In the genomic region with DNA sequence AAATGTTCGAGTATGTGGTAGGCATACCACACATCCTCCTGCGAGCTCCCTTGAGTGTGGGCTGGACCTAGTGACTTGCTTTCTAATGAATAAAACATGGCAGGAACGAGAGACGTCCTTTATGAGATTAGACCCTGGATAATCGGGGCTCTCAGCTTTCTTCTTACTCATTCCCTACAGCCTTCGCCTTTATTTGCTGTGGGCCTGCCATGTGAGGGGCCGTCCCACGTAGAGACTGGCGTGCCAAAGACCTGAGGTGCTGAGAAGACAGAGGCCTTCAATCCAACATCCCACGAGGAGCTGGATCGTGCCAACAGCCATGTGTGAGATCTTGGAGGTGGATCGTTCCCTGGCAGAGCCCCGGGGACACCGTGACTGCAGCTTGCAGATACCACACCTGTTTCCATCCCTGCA, we compare ENCODE assay signal across 12 mouse cellular contexts. TPM values are rescaled to one million over a fixed set of nuclear protein-coding genes. Genes with fewer than 3 reads are reported as not detected.
DNase-seq lines count a peak whose midpoint lies in the region; ATAC-seq and TF ChIP-seq lines count a peak whose summit lies in the region.
"Had no signal": no experiment of that assay in that cellular context is flagged by ENCODE, and none has a peak within 500 bp of the region (broad histone marks: within the 10 kb centered on the region; RNA-seq: fewer than 3 reads in every experiment).

No protein-coding gene starts in this region.

- H3K9ac ChIP-seq in heart, embryonic 15.5 days: no peak overlapping the region
- H3K9ac ChIP-seq: hindbrain, embryonic 15.5 days; liver, embryonic 15.5 days had no signal

- DNase-seq in heart, postnatal 4 days: no peak
- DNase-seq in right cerebral cortex, postnatal 25 days: peak; percentile 63
- no peak for DNase-seq in right cerebral cortex, postnatal 10 days (ENCODE audit: low spot score in 2 of 2)
- DNase-seq in left cerebral cortex, adult 2 months (ENCODE audit: extremely low spot score in 1 of 2, low spot score in 2 of 2): peak; percentile 47 to 67
- DNase-seq in right cerebral cortex, postnatal 36 days (ENCODE audit: low spot score in 2 of 2): peak; percentile 73 to 78
- no peak for DNase-seq in adrenal gland, postnatal 36 days
- DNase-seq in spleen, adult 18-20 months: no peak
- DNase-seq: cerebellum, adult 11-12 months had no signal

- H3K4me2 ChIP-seq in heart, embryonic 15.5 days: no peak overlapping the region
- H3K4me2 ChIP-seq: hindbrain, embryonic 15.5 days; liver, embryonic 15.5 days had no signal

- H3K9me3 ChIP-seq in heart, embryonic 15.5 days (replicated peaks): no peaks in the 10 kb centered on the region
- H3K9me3 ChIP-seq: hindbrain, embryonic 15.5 days; liver, embryonic 15.5 days had no signal

- WGBS in heart, embryonic 15.5 days: 67% methylated on average over 14 of the region's 14 CpGs

- no peaks in the 10 kb centered on the region for H3K36me3 ChIP-seq in heart, embryonic 15.5 days
- H3K36me3 ChIP-seq: hindbrain, embryonic 15.5 days; liver, embryonic 15.5 days had no signal

- no peak for ATAC-seq in heart, embryonic 15.5 days (replicated peaks; ENCODE audit: insufficient number of reproducible peaks, insufficient read depth, low FRiP score, low read depth)

- TF ChIP-seq CTCF in left cerebral cortex, adult 2 months (IDR thresholded peaks at IDR 0.05): no peak

- intact Hi-C loops in left cerebral cortex, adult 2 months (cut with DNase I): loop anchor here (1.0 to 5.0 kb wide), 3 partner anchors 26 to 194 kb away; partner anchors contain the start of genes Gjd3 and Rara

- H3K4me1 ChIP-seq in heart, embryonic 15.5 days (replicated peaks): peaks cover 22% of the 10 kb centered on the region
- H3K4me1 ChIP-seq: liver, embryonic 15.5 days had no signal

- H3K27me3 ChIP-seq in heart, embryonic 15.5 days: no peaks in the 10 kb centered on the region
- H3K27me3 ChIP-seq: hindbrain, embryonic 15.5 days; liver, embryonic 15.5 days had no signal

- peak overlapping the region; percentile 80; the same call in 1 of the 2 replicates for H3K27ac ChIP-seq in heart, embryonic 15.5 days
- peak overlapping the region; percentile 86 for H3K27ac ChIP-seq in left cerebral cortex, adult 2 months
- H3K27ac ChIP-seq: liver, embryonic 15.5 days had no signal

- no peak overlapping the region for H3K4me3 ChIP-seq in heart, embryonic 15.5 days
- no peak overlapping the region for H3K4me3 ChIP-seq in left cerebral cortex, adult 2 months
- H3K4me3 ChIP-seq: hindbrain, embryonic 15.5 days; liver, embryonic 15.5 days had no signal

RNA-seq across cellular contexts. Expression of gene Tns4, which starts 32.1 kb away (rescaled TPM):
- 0.08 and 0.27 TPM in 2 replicates for polyA plus RNA-seq in heart, embryonic 15.5 days (2015; fragmentation: Nextera tagmentation; extraction: Ambion mirVana)
- total RNA-seq in heart, postnatal 4 days (2021): under 1 TPM in 1 of 2 experiments, not detected in 1; 0.14 TPM
- 1 to 10 TPM in 1 of 2 experiments, under 1 TPM in 1; 0.19 to 1.1 TPM for total RNA-seq in left cerebral cortex, adult 2 months (2021)
- total RNA-seq in adrenal gland, postnatal 36 days (2021): under 1 TPM; 0.13 to 0.20 TPM
- total RNA-seq: MEL had no signal

RNA-seq across cellular contexts. Expression of gene Ccr7, which starts 33.7 kb away (rescaled TPM):
- polyA plus RNA-seq in heart, embryonic 15.5 days (2015; fragmentation: Nextera tagmentation; extraction: Ambion mirVana): 0.34 and 0.67 TPM in 2 replicates
- total RNA-seq in heart, postnatal 4 days (2021): under 1 TPM; 0.56 to 0.67 TPM
- total RNA-seq in left cerebral cortex, adult 2 months (2021): not detected
- under 1 TPM in 1 of 2 experiments, not detected in 1; 0.20 TPM for total RNA-seq in adrenal gland, postnatal 36 days (2021)

Comparison
In these comparisons a context has a peak if more than half of its experiments do, and no peak if none do; other contexts are left out.
1. DNase-seq: peak in right cerebral cortex, postnatal 25 days (single experiment), left cerebral cortex, adult 2 months (2 of 2) and right cerebral cortex, postnatal 36 days (2 of 2); none in heart, postnatal 4 days (single experiment), right cerebral cortex, postnatal 10 days (0 of 2), adrenal gland, postnatal 36 days (0 of 2) and spleen, adult 18-20 months (0 of 2).